Mouse (Mus musculus): ENCODE measurements around the gene Timeless. TPM values are rescaled to one million over a fixed set of nuclear protein-coding genes. Genes with fewer than 3 reads are reported as not detected.

Timeless gene
- polyA plus RNA-seq, 1 experiment from 2014 or later, result 34.0 TPM

DNA sequence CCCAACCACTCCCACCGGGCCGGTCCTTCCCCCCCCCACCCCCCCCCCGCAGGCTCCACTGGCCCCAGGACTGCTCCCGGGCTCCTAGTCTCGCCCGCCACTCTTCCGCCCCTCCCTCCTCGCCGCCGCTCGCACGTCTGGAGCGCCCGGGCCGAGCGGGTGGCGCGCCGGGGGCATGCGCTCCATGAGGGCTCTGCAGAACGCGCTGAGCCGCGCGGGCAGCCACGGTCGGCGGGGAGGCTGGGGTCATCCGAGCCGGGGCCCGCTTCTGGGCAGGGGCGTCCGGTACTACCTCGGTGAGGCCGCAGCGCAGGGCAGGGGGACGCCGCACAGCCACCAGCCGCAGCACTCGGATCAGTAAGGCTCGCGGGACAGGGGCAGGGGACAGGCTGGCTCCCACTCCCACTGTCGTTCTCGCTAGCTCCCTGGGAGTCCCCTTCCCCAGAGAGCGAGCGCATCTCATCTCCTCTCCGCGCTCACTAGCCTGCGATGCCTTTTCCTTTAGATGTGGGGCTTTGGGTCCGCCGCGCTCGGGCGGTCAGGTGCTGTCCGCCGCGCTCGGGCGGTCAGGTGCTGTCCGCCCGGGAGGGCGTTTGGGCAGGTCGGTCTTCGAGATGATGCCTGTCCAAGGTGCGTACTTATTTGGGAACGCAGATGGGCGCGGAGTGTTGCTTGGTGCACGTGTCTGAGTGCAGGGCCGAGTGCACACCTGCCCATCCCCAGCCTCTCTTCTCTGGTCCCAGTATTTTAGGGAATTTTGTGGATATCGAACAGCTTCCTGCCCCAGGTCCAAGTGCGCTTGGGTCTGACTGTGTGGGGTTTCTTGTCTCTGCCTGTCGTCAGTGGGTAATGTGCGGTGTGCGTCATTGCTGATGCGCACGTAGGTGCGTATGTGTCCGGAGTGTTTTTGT, 37.1 kb upstream of the Timeless start:
- Histone ChIP-seq H3K27ac (replicated peaks) (no peak overlapping the region), H3K4me3 (peak overlapping the region; percentile 78), H3K9ac (peak overlapping the region; percentile 82), H3K27me3 (replicated peaks) (peaks cover 32% of the 10 kb centered on the region), H3K4me1 (peaks cover 9% of the 10 kb centered on the region), H3K36me3 (no peaks in the 10 kb centered on the region), H3K4me2 (peak overlapping the region; percentile 99), H3K9me3 (no peaks in the 10 kb centered on the region)
- WGBS, result under 1% methylated on average over 60 of the region's 79 CpGs
- ATAC-seq (ENCODE audit: extremely low read depth, insufficient number of reproducible peaks, low FRiP score, low TSS enrichment), result peak; percentile 79

DNA sequence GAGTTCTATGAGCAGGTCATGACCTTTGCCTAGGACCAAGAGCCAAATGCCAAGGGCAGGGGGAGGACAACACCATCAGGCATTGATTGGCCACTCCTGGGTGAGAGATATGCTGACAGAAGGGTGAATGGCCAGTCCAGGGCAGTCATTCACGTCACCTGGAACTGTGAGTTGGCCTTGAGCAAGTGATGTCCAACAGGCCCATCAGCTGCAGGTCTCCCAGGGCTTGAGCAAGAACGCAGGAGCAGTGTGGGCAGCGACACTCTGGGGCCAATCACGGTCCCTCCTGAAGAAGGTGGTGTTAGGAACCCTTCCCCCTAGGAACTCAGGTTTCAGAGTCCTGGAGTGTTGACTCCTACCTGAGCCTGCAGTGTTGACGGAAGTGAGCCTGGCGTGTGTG, 30.0 kb upstream of the Timeless start:
- Histone ChIP-seq H3K4me1 (no peaks in the 10 kb centered on the region), H3K9me3 (no peaks in the 10 kb centered on the region), H3K27me3 (replicated peaks) (peaks cover 12% of the 10 kb centered on the region), H3K9ac (no peak overlapping the region), H3K4me3 (no peak overlapping the region), H3K27ac (replicated peaks) (no peak overlapping the region), H3K36me3 (peaks cover 6% of the 10 kb centered on the region), H3K4me2 (no peak overlapping the region)
- ATAC-seq (ENCODE audit: extremely low read depth, insufficient number of reproducible peaks, low FRiP score, low TSS enrichment), result no peak
- WGBS, result 69% methylated on average over 6 of the region's 6 CpGs

DNA sequence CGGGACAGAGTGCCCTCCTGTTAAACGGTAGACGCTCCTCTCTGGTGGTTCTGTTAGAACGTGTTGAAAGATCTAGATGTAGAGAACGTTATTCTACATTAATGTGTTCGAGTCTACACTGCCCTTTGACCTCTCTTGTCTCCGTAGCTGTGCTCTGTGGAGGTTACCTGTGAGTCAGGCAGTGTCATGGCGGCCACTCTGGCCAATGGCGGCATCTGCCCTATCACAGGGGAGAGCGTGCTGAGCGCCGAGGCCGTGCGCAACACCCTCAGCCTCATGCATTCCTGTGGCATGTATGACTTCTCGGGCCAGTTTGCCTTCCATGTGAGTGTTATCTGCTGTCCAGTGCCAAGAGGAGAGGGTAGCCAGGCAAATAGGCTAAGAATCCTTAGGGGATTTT, 26.9 kb upstream of the Timeless start:
- Histone ChIP-seq H3K9ac (no peak overlapping the region), H3K27ac (replicated peaks) (no peak overlapping the region), H3K4me1 (no peaks in the 10 kb centered on the region), H3K4me2 (no peak overlapping the region), H3K27me3 (replicated peaks) (0 out of 2 replicates have a peak, but pooled peaks cover 3% of the 10 kb centered on the region), H3K4me3 (no peak overlapping the region), H3K36me3 (peaks cover 17% of the 10 kb centered on the region), H3K9me3 (no peaks in the 10 kb centered on the region)
- no peak for ATAC-seq (ENCODE audit: extremely low read depth, insufficient number of reproducible peaks, low FRiP score, low TSS enrichment)
- 81% methylated on average over 15 of the region's 15 CpGs for WGBS

DNA sequence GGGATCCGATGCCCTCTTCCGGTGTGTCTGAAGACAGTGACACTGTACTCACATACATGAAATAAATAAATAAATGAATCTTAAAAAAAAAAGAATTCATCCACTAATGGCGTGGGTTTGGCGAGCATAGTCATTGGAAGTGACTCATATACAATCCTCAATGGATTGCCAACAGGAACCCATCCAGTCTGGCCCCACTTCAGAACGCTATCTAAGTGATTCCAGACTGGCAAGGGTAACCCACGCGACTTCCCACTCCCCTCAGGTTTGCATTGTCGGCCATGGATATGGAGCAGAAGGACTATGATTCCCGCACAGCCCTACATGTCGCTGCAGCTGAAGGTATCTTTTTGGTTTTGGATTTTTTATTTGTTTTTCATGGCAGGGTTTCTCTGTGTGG, 23.5 kb upstream of the Timeless start:
- no peaks in the 10 kb centered on the region for H3K9me3 ChIP-seq
- no peak overlapping the region for H3K4me3 ChIP-seq
- peaks cover 1% of the 10 kb centered on the region; the same call in 1 of the 2 replicates for H3K27me3 ChIP-seq (replicated peaks)
- peaks cover 23% of the 10 kb centered on the region for H3K36me3 ChIP-seq
- 85% methylated on average over 10 of the region's 10 CpGs for WGBS
- H3K27ac ChIP-seq (replicated peaks), result no peak overlapping the region
- peaks cover 19% of the 10 kb centered on the region for H3K4me1 ChIP-seq
- no peak overlapping the region for H3K9ac ChIP-seq
- ATAC-seq (ENCODE audit: extremely low read depth, insufficient number of reproducible peaks, low FRiP score, low TSS enrichment), result no peak
- H3K4me2 ChIP-seq, result no peak overlapping the region

DNA sequence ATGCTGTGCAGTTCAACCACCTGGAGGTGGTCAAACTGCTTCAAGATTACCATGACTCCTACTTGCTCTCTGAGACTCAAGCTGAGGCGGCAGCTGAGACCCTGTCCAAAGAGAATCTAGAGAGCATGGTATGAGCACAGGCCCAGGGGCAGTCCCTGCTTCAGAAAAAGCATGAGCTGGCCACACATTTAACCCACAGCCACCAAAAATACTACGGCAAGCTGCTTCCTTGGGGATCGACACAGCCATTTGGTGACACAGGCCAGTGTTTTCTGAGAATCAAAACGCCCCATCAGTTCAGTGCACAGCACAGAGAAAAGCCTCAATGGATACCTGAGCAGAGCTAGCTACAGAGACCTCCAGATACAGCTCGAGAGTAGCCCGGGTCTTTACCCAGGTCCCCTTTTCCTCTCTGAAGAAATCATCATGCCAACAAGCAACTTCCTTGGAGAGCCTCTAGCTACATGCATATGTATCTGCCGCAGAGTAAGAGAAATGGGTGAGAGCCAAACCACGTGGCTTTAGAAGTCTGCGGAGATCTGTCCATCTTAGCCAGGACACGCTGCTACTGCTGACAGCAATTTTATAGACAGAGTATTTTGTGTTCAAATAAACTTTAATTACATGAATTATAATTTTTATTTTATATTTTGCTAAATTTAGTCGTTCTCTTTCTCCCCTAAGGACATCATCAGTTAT, 22.4 kb upstream of the Timeless start:
- Histone ChIP-seq H3K36me3 (peaks cover 23% of the 10 kb centered on the region), H3K4me1 (peaks cover 21% of the 10 kb centered on the region), H3K27ac (replicated peaks) (no peak overlapping the region), H3K9me3 (no peaks in the 10 kb centered on the region), H3K27me3 (replicated peaks) (peaks cover 9% of the 10 kb centered on the region), H3K4me2 (no peak overlapping the region), H3K4me3 (no peak overlapping the region), H3K9ac (no peak overlapping the region)
- WGBS, result 88% methylated on average over 11 of the region's 11 CpGs
- no peak for ATAC-seq (ENCODE audit: extremely low read depth, insufficient number of reproducible peaks, low FRiP score, low TSS enrichment)

DNA sequence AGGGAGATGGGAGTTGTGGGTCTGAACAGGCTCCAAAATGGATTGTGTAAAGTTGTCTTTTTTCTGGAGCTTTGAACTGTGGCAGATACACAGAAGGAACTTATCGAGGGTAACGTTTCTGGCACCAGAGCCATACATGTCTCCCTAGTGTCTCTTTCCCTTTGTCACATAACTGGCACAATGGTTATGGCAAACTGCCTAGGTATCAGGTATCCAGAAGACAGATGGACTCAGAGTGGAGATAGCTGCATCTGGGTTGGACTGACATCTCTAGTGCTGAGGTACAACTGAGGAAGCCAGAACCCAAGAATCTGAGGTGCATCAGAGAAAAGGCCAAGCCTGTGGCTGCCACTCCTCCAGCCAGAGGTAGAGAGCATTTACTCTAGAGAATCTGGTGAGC, 21.7 kb upstream of the Timeless start:
- peaks cover 21% of the 10 kb centered on the region for H3K4me1 ChIP-seq
- no peak overlapping the region for H3K27ac ChIP-seq (replicated peaks)
- no peaks in the 10 kb centered on the region for H3K9me3 ChIP-seq
- peak overlapping the region; percentile 63 for H3K4me3 ChIP-seq
- peaks cover 15% of the 10 kb centered on the region for H3K27me3 ChIP-seq (replicated peaks)
- WGBS, result 87% methylated on average over 2 of the region's 2 CpGs
- H3K4me2 ChIP-seq, result peak overlapping the region; percentile 92; the same call in 1 of the 2 replicates
- ATAC-seq (ENCODE audit: extremely low read depth, insufficient number of reproducible peaks, low FRiP score, low TSS enrichment), result no peak
- peak overlapping the region; percentile 85; the same call in 1 of the 2 replicates for H3K9ac ChIP-seq
- H3K36me3 ChIP-seq, result peaks cover 23% of the 10 kb centered on the region

DNA sequence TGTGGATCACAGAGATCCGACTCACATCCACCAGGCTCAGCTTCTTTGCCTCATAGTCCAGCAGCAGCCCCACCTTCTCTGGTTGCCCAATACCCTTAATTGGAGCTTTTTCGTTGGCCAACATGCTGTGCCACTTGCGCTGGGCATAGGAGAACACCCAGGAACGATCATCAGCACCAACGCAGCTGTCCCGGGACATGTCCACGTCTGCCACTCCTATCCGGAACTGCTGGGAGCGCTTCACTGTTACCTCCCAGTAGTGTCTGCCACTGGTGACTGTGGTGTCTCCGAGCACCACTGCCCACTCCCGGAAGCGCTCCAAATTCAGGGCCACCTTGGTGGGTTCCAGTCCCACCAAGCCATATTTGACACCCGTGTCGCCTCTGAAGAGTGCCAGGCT, 20.9 kb upstream of the Timeless start:
- Histone ChIP-seq H3K36me3 (peaks cover 23% of the 10 kb centered on the region), H3K4me1 (peaks cover 21% of the 10 kb centered on the region), H3K9ac (peak overlapping the region; percentile 85), H3K9me3 (no peaks in the 10 kb centered on the region), H3K27ac (replicated peaks) (0 out of 2 replicates have a peak overlapping the region, but pooled peaks have one; percentile 3), H3K4me3 (peak overlapping the region; percentile 63), H3K4me2 (peak overlapping the region; percentile 92), H3K27me3 (replicated peaks) (peaks cover 15% of the 10 kb centered on the region)
- 17% methylated on average over 14 of the region's 14 CpGs for WGBS
- ATAC-seq (ENCODE audit: extremely low read depth, insufficient number of reproducible peaks, low FRiP score, low TSS enrichment), result no peak

DNA sequence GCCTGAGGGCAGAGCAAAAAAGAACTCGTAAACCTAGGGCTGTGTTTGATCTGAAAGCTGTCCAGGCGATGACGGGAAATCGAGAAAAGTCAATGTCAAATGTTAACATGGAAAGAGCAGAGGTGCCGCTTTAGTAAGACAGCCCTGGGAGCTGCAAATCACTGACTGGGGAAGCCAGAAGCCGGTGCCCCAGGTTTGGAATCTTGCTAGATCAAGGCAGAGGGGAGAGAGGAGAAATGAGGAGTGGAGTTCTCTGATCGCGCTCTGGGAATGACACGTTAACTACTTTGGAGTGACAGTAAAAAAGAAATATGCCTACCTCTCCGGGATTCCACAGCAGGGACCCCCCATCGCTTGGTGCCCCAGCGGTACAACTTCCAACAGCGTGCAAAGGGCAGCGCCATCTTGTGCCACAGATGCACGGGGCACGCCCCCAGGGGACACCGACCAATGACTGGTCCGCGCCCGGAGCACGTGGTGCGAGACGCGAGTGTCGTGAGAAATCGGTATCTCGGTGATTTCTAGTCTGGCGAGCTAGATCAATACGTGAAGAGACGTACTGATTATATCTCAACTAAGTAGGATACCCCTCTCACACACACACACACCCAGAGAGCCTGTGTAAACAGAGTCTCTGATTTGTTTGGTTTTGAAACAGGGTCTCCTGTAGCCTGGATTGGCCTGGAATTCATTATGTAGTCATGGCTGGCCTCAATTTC, 20.3 kb upstream of the Timeless start, which contains the start of gene Spryd4:
Gene Spryd4 (minus strand): TSS at position 418 of the 719 bp plus-strand sequence.
- Histone ChIP-seq H3K9me3 (no peaks in the 10 kb centered on the region), H3K27ac (replicated peaks) (peak within 1 kb of the TSS; percentile 3; the same call in 1 of the 2 replicates), H3K27me3 (replicated peaks) (peaks cover 15% of the 10 kb centered on the region), H3K4me3 (peak within 1 kb of the TSS; percentile 63), H3K36me3 (peaks cover 20% of the 10 kb centered on the region), H3K9ac (peak within 1 kb of the TSS; percentile 85), H3K4me2 (peak within 1 kb of the TSS; percentile 92), H3K4me1 (peaks cover 21% of the 10 kb centered on the region)
- ATAC-seq (ENCODE audit: extremely low read depth, insufficient number of reproducible peaks, low FRiP score, low TSS enrichment), result peak; percentile 86
- under 1% methylated on average over 30 of the region's 30 CpGs for WGBS

DNA sequence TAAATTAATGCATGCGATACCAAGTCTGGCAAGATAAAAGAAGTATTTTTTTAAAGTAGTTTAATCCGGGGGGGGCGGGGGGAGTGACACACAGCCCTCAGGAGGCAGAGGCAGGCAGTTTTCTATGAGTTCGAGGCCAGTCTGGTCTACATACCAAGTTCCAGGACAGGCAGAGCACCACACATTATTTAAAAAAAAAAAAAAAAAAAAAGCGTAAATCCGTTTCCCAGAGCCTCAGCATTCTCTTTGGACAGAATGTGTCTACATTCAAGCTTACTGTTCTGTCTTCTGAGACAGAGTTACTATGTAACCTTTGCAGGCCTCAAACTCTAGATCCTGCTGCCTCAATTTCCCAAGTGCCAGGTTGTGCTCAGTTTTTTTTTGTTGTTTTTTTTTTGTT, 19.7 kb upstream of the Timeless start:
- peak overlapping the region; percentile 92 for H3K4me2 ChIP-seq
- no peak for ATAC-seq (ENCODE audit: extremely low read depth, insufficient number of reproducible peaks, low FRiP score, low TSS enrichment)
- WGBS, result 41% methylated on average over 6 of the region's 6 CpGs
- H3K4me1 ChIP-seq, result peaks cover 21% of the 10 kb centered on the region
- H3K27me3 ChIP-seq (replicated peaks), result peaks cover 15% of the 10 kb centered on the region
- no peaks in the 10 kb centered on the region for H3K9me3 ChIP-seq
- H3K9ac ChIP-seq, result peak overlapping the region; percentile 85
- H3K27ac ChIP-seq (replicated peaks), result no peak overlapping the region; the same call in 1 of the 2 replicates
- peaks cover 17% of the 10 kb centered on the region for H3K36me3 ChIP-seq
- H3K4me3 ChIP-seq, result peak overlapping the region; percentile 63

DNA sequence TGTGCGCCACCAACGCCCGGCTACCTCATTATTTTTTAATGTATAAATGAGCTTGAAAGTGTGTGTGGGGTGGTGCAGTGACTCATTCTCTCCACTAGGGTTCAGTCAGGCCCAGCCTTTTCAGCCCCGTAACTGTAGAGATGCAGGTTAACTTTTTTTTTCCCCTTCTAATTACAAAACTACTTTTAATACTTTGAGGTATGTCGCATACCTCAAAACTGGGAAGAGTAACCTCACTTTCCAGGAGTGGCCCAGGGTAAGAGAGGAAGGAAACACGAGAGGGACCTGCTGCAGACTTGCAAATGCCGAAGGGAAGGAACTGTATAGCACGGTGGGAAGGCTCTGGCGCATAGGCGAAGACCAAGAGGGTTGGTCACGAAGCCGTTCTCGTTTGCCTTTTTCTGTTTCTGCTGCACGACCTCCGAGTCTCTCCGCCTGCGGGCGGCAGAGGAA, 19.0 kb upstream of the Timeless start:
- H3K9ac ChIP-seq, result peak overlapping the region; percentile 65
- peak overlapping the region; percentile 49 for H3K4me3 ChIP-seq
- H3K4me1 ChIP-seq, result peaks cover 21% of the 10 kb centered on the region
- no peaks in the 10 kb centered on the region for H3K9me3 ChIP-seq
- H3K36me3 ChIP-seq, result peaks cover 17% of the 10 kb centered on the region
- 2% methylated on average over 18 of the region's 18 CpGs for WGBS
- H3K27ac ChIP-seq (replicated peaks), result peak overlapping the region; percentile 21; the same call in 1 of the 2 replicates
- H3K27me3 ChIP-seq (replicated peaks), result peaks cover 15% of the 10 kb centered on the region
- ATAC-seq (ENCODE audit: extremely low read depth, insufficient number of reproducible peaks, low FRiP score, low TSS enrichment), result peak; percentile 39; the same call in 1 of the 2 replicates
- peak overlapping the region; percentile 92 for H3K4me2 ChIP-seq
